Mouse (Mus musculus): ENCODE measurements around the gene Cyp2f2.

Cyp2f2 gene

GRCm38 (mm10) chr7:27119676-27120075 is at the start of gene Cyp2f2:
TSS of gene Cyp2f2 (plus strand) at chr7:27119909.
- no peaks in the 10 kb centered on the region for H3K36me3 ChIP-seq (ENCODE audit: insufficient read depth, low read length)
- no peaks in the 10 kb centered on the region for H3K9me3 ChIP-seq (ENCODE audit: low read length)
- no peaks in the 10 kb centered on the region for H3K27me3 ChIP-seq (ENCODE audit: insufficient read depth, low read length)
- no peak for TF ChIP-seq CTCF (conservative IDR thresholded peaks at IDR 0.05; ENCODE audit: low read length)
- no peak for TF ChIP-seq POU5F1 (IDR thresholded peaks at IDR 0.05; ENCODE audit: borderline replicate concordance, low read length)
- no peak for TF ChIP-seq NANOG (IDR thresholded peaks at IDR 0.05; ENCODE audit: borderline replicate concordance, low read length)
- H3K4me3 ChIP-seq (replicated peaks; ENCODE audit: low read length), result no peak within 1 kb of the TSS
- H3K4me1 ChIP-seq (replicated peaks; ENCODE audit: low read depth, low read length), result peaks cover 9% of the 10 kb centered on the region

- Histone ChIP-seq H3K4me3 (replicated peaks; ENCODE audit: low read length) (peak overlapping the region; percentile 13; the same call in 1 of the 2 replicates), H3K27me3 (ENCODE audit: insufficient read depth, low read length) (no peaks in the 10 kb centered on the region), H3K4me1 (replicated peaks; ENCODE audit: low read depth, low read length) (no peaks in the 10 kb centered on the region), H3K36me3 (ENCODE audit: insufficient read depth, low read length) (no peaks in the 10 kb centered on the region), H3K9me3 (ENCODE audit: low read length) (peaks cover 63% of the 10 kb centered on the region)
- TF ChIP-seq NANOG (IDR thresholded peaks at IDR 0.05; ENCODE audit: borderline replicate concordance, low read length) (no peak), CTCF (conservative IDR thresholded peaks at IDR 0.05; ENCODE audit: low read length) (no peak), POU5F1 (IDR thresholded peaks at IDR 0.05; ENCODE audit: borderline replicate concordance, low read length) (no peak)
These were observed 41.1 kb upstream of the Cyp2f2 start for GRCm38 (mm10) chr7:27078641-27079040.

DNA sequence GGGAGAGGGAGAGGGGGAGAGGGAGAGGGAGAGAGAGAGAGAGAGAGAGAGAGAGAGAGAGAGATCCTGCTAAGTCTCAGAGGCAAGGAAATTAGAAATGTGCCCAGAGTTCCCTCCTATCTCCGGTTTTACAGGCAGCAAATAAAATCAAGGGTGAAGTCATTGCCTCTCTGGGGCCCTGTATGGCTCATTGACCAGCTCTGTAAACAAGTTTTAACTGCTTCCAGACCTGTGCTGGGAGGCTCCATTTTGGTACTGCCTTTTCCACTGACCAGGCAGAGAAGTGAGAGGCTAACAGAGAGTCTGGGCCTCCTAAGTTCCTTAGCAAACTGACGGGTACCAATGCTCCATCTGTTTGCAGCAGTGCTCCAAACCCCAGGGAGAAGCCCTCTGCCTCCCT is 38.1 kb upstream of the Cyp2f2 start:
- H3K36me3 ChIP-seq (ENCODE audit: insufficient read depth, low read length), result no peaks in the 10 kb centered on the region
- no peak overlapping the region for H3K4me3 ChIP-seq (replicated peaks; ENCODE audit: low read length)
- H3K27me3 ChIP-seq (ENCODE audit: insufficient read depth, low read length), result no peaks in the 10 kb centered on the region
- no peak for TF ChIP-seq CTCF (conservative IDR thresholded peaks at IDR 0.05; ENCODE audit: low read length)
- no peak for TF ChIP-seq NANOG (IDR thresholded peaks at IDR 0.05; ENCODE audit: borderline replicate concordance, low read length)
- TF ChIP-seq POU5F1 (IDR thresholded peaks at IDR 0.05; ENCODE audit: borderline replicate concordance, low read length), result no peak
- H3K4me1 ChIP-seq (replicated peaks; ENCODE audit: low read depth, low read length), result no peaks in the 10 kb centered on the region
- peaks cover 37% of the 10 kb centered on the region for H3K9me3 ChIP-seq (ENCODE audit: low read length)

DNA sequence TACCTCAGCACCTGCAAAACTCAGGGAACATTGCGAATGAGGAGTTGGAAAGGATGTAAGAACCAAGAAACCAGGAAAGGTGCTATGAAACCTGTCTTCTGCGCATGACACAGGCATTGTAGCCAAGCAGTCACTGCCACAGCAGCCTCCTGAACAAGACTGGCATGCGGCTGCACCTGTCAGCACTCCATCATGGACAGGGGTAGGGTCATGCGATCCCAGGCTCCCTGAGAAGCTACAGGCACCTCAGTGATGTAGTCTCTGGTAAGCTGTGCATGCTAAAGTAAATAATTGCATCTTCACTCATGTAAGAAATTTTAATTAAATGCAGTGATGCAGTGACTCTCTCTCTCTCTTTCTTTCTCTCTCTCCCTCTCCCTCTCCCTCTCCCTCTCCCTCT is 28.7 kb upstream of the Cyp2f2 start:
- Histone ChIP-seq H3K4me3 (replicated peaks; ENCODE audit: low read length) (no peak overlapping the region), H3K9me3 (ENCODE audit: low read length) (no peaks in the 10 kb centered on the region), H3K27me3 (ENCODE audit: insufficient read depth, low read length) (no peaks in the 10 kb centered on the region), H3K36me3 (ENCODE audit: insufficient read depth, low read length) (no peaks in the 10 kb centered on the region), H3K4me1 (replicated peaks; ENCODE audit: low read depth, low read length) (no peaks in the 10 kb centered on the region)
- TF ChIP-seq NANOG (IDR thresholded peaks at IDR 0.05; ENCODE audit: borderline replicate concordance, low read length), result no peak
- no peak for TF ChIP-seq CTCF (conservative IDR thresholded peaks at IDR 0.05; ENCODE audit: low read length)
- no peak for TF ChIP-seq POU5F1 (IDR thresholded peaks at IDR 0.05; ENCODE audit: borderline replicate concordance, low read length)

- H3K9me3 ChIP-seq (ENCODE audit: low read length), result no peaks in the 10 kb centered on the region
- H3K4me3 ChIP-seq (replicated peaks; ENCODE audit: low read length), result no peak overlapping the region
- TF ChIP-seq NANOG (IDR thresholded peaks at IDR 0.05; ENCODE audit: borderline replicate concordance, low read length), result no peak
- no peak for TF ChIP-seq CTCF (conservative IDR thresholded peaks at IDR 0.05; ENCODE audit: low read length)
- TF ChIP-seq POU5F1 (IDR thresholded peaks at IDR 0.05; ENCODE audit: borderline replicate concordance, low read length), result no peak
- no peaks in the 10 kb centered on the region for H3K36me3 ChIP-seq (ENCODE audit: insufficient read depth, low read length)
- no peaks in the 10 kb centered on the region for H3K4me1 ChIP-seq (replicated peaks; ENCODE audit: low read depth, low read length)
- no peaks in the 10 kb centered on the region for H3K27me3 ChIP-seq (ENCODE audit: insufficient read depth, low read length)
These were observed 27.5 kb upstream of the Cyp2f2 start for GRCm38 (mm10) chr7:27092038-27092703.

DNA sequence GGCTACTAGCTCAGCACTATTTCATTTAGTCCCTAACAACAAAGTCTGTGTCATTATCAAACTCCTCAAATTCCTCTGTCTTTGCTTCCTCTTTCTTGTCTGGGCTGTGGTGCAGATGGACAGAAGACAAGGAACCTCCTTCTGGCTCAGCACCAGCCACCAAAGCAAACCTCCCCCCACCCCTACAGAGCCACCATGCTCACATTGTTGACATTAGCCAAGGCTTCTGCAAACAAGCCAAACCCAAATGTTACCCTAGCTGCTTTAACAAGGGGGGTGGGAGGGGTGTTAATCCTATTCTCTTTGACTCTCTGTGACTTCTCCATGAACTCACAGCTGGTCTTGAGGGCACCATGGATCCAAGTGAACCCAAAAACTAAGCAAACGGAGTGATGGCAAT is 26.8 kb upstream of the Cyp2f2 start:
- H3K27me3 ChIP-seq (ENCODE audit: insufficient read depth, low read length), result no peaks in the 10 kb centered on the region
- H3K4me3 ChIP-seq (replicated peaks; ENCODE audit: low read length), result no peak overlapping the region
- H3K36me3 ChIP-seq (ENCODE audit: insufficient read depth, low read length), result no peaks in the 10 kb centered on the region
- TF ChIP-seq POU5F1 (IDR thresholded peaks at IDR 0.05; ENCODE audit: borderline replicate concordance, low read length), result no peak
- no peak for TF ChIP-seq NANOG (IDR thresholded peaks at IDR 0.05; ENCODE audit: borderline replicate concordance, low read length)
- no peak for TF ChIP-seq CTCF (conservative IDR thresholded peaks at IDR 0.05; ENCODE audit: low read length)
- no peaks in the 10 kb centered on the region for H3K4me1 ChIP-seq (replicated peaks; ENCODE audit: low read depth, low read length)
- H3K9me3 ChIP-seq (ENCODE audit: low read length), result no peaks in the 10 kb centered on the region

GRCm38 (mm10) chr7:27104882-27105281 is 14.8 kb upstream of the Cyp2f2 start:
- H3K9me3 ChIP-seq (ENCODE audit: low read length), result peaks cover 15% of the 10 kb centered on the region
- no peaks in the 10 kb centered on the region for H3K27me3 ChIP-seq (ENCODE audit: insufficient read depth, low read length)
- H3K4me3 ChIP-seq (replicated peaks; ENCODE audit: low read length), result no peak overlapping the region
- no peaks in the 10 kb centered on the region for H3K4me1 ChIP-seq (replicated peaks; ENCODE audit: low read depth, low read length)
- TF ChIP-seq CTCF (conservative IDR thresholded peaks at IDR 0.05; ENCODE audit: low read length) (no peak), POU5F1 (IDR thresholded peaks at IDR 0.05; ENCODE audit: borderline replicate concordance, low read length) (no peak), NANOG (IDR thresholded peaks at IDR 0.05; ENCODE audit: borderline replicate concordance, low read length) (no peak)
- H3K36me3 ChIP-seq (ENCODE audit: insufficient read depth, low read length), result no peaks in the 10 kb centered on the region

GRCm38 (mm10) chr7:27110327-27110726 is 9.4 kb upstream of the Cyp2f2 start:
- Histone ChIP-seq H3K4me3 (replicated peaks; ENCODE audit: low read length) (no peak overlapping the region), H3K36me3 (ENCODE audit: insufficient read depth, low read length) (no peaks in the 10 kb centered on the region), H3K9me3 (ENCODE audit: low read length) (peaks cover 12% of the 10 kb centered on the region), H3K4me1 (replicated peaks; ENCODE audit: low read depth, low read length) (no peaks in the 10 kb centered on the region), H3K27me3 (ENCODE audit: insufficient read depth, low read length) (no peaks in the 10 kb centered on the region)
- TF ChIP-seq CTCF (conservative IDR thresholded peaks at IDR 0.05; ENCODE audit: low read length), result no peak
- no peak for TF ChIP-seq POU5F1 (IDR thresholded peaks at IDR 0.05; ENCODE audit: borderline replicate concordance, low read length)
- no peak for TF ChIP-seq NANOG (IDR thresholded peaks at IDR 0.05; ENCODE audit: borderline replicate concordance, low read length)

GRCm38 (mm10) chr7:27111038-27111437 is 8.7 kb upstream of the Cyp2f2 start:
- no peak overlapping the region for H3K4me3 ChIP-seq (replicated peaks; ENCODE audit: low read length)
- H3K4me1 ChIP-seq (replicated peaks; ENCODE audit: low read depth, low read length), result no peaks in the 10 kb centered on the region
- H3K36me3 ChIP-seq (ENCODE audit: insufficient read depth, low read length), result no peaks in the 10 kb centered on the region
- no peaks in the 10 kb centered on the region for H3K27me3 ChIP-seq (ENCODE audit: insufficient read depth, low read length)
- TF ChIP-seq CTCF (conservative IDR thresholded peaks at IDR 0.05; ENCODE audit: low read length), result no peak
- TF ChIP-seq POU5F1 (IDR thresholded peaks at IDR 0.05; ENCODE audit: borderline replicate concordance, low read length), result no peak
- no peak for TF ChIP-seq NANOG (IDR thresholded peaks at IDR 0.05; ENCODE audit: borderline replicate concordance, low read length)
- peaks cover 12% of the 10 kb centered on the region for H3K9me3 ChIP-seq (ENCODE audit: low read length)

Measured in E14TG2a.4 (cell line).